Comparison of ENCODE assay signal across 8 mouse cellular contexts in the genomic region with DNA sequence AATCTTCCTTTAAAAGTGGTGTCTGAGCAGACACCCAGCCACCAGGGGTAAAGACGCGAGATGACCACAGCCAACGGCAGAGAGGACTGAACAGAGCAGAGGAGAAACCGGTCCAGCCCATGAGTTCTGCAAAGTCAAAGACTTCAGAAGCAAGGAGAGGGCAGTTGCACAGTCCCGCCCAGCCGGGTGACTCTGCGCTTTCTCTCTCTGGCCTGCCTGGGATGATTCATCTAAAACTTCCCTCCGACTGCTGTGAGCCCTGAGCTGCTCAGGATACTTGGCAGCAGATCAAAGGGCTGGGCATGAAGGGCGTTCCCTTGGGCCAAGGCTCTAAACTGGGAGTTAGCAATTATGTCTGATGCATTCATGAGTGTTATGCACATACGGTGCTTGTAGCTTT. TPM values are rescaled to one million over a fixed set of nuclear protein-coding genes. Genes with fewer than 3 reads are reported as not detected.
A peak's percentile ranks its signal among the peaks of the same experiment; 100 is the strongest.
DNase-seq lines count a peak whose midpoint lies in the region; ATAC-seq lines count a peak whose summit lies in the region.

No protein-coding gene starts in this region.

- no peaks in the 10 kb centered on the region for H3K9me3 ChIP-seq in limb, embryonic 11.5 days (ENCODE audit: control insufficient read depth, low read length)
- H3K9me3 ChIP-seq in midbrain, embryonic 11.5 days (ENCODE audit: control insufficient read depth, low read length) = no peaks in the 10 kb centered on the region

- H3K4me2 ChIP-seq in limb, embryonic 11.5 days (ENCODE audit: low read depth, severe bottlenecking) = no peak overlapping the region
- no peak overlapping the region for H3K4me2 ChIP-seq in midbrain, embryonic 11.5 days

- H3K9ac ChIP-seq in limb, embryonic 11.5 days (ENCODE audit: low read length) = no peak overlapping the region; the same call in 1 of the 2 replicates
- no peak overlapping the region for H3K9ac ChIP-seq in midbrain, embryonic 11.5 days (ENCODE audit: low read length)

- peak; percentile 94 for ATAC-seq in erythroid progenitor cell, adult 5-6 weeks (replicated peaks; ENCODE audit: low FRiP score, poor library complexity, severe bottlenecking)
- peak; percentile 33; the same call in 1 of the 2 replicates for ATAC-seq in limb, embryonic 11.5 days (ENCODE audit: insufficient number of reproducible peaks, low FRiP score, low TSS enrichment, low read depth)
- peak; percentile 54 for ATAC-seq in midbrain, embryonic 11.5 days (ENCODE audit: low FRiP score)

- peak; percentile 54 for DNase-seq in left cerebral cortex, postnatal 4 days
- no peak for DNase-seq in left cerebral cortex, adult 9 months (ENCODE audit: low spot score in 2 of 2)
- DNase-seq in heart, postnatal 25 days (ENCODE audit: low spot score) = peak; percentile 70
- peak; percentile 71 for DNase-seq in limb, embryonic 11.5 days (ENCODE audit: low spot score)
- no peak for DNase-seq in midbrain, embryonic 11.5 days (ENCODE audit: low spot score, missing footprints)
- DNase-seq in testis, postnatal 10 days (ENCODE audit: low spot score) = peak; percentile 78
- no peak for DNase-seq in thymus, adult 18-20 months

- no peaks in the 10 kb centered on the region for H3K36me3 ChIP-seq in limb, embryonic 11.5 days (ENCODE audit: control insufficient read depth, insufficient read depth, low read length)
- H3K36me3 ChIP-seq in midbrain, embryonic 11.5 days (ENCODE audit: control insufficient read depth, insufficient read depth, low read length) = no peaks in the 10 kb centered on the region

- H3K27ac ChIP-seq in limb, embryonic 11.5 days (replicated peaks; ENCODE audit: low read depth, low read length) = no peak overlapping the region
- no peak overlapping the region for H3K27ac ChIP-seq in midbrain, embryonic 11.5 days (ENCODE audit: low read depth, low read length)

- peaks cover 7% of the 10 kb centered on the region for H3K4me1 ChIP-seq in limb, embryonic 11.5 days (ENCODE audit: control insufficient read depth, insufficient read depth, low read length)
- H3K4me1 ChIP-seq in midbrain, embryonic 11.5 days (ENCODE audit: control insufficient read depth, insufficient read depth, low read length) = no peaks in the 10 kb centered on the region

- H3K27me3 ChIP-seq in limb, embryonic 11.5 days (ENCODE audit: control insufficient read depth, insufficient read depth, low read length) = no peaks in the 10 kb centered on the region
- H3K27me3 ChIP-seq in midbrain, embryonic 11.5 days (ENCODE audit: control insufficient read depth, insufficient read depth, low read length) = no peaks in the 10 kb centered on the region

- 20% methylated on average over 10 of the region's 10 CpGs for WGBS in limb, embryonic 11.5 days
- WGBS in midbrain, embryonic 11.5 days = 64% methylated on average over 10 of the region's 10 CpGs

- no peak overlapping the region for H3K4me3 ChIP-seq in limb, embryonic 11.5 days (ENCODE audit: low read depth, low read length)
- H3K4me3 ChIP-seq in midbrain, embryonic 11.5 days (ENCODE audit: low read depth, low read length) = no peak overlapping the region

- intact Hi-C loops in left cerebral cortex, postnatal 4 days (cut with DNase I) = loop anchor here (5.0 to 10.0 kb wide), 2 partner anchors 50 to 98 kb away; partner anchors contain the start of genes Dnajb4, Fubp1 and Gipc2
- intact Hi-C loops in heart, postnatal 25 days (cut with DNase I) = loop anchor here (5.0 kb wide), 2 partner anchors 33 to 78 kb away; no protein-coding TSS in a partner anchor

RNA-seq across cellular contexts. Expression of gene Gipc2, which starts 51.2 kb away (rescaled TPM):
- 1 to 10 TPM; 4.0 to 7.3 TPM for total RNA-seq in left cerebral cortex, postnatal 4 days (2021)
- total RNA-seq in erythroid progenitor cell, adult 5-6 weeks (2015; ENCODE audit: low replicate concordance) = not detected in 2 replicates
- total RNA-seq in erythroid progenitor cell, adult 5-6 weeks (2017; ENCODE audit: low replicate concordance) = not detected in 2 replicates
- total RNA-seq in heart, postnatal 25 days (2021) = 1 to 10 TPM; 3.6 to 4.0 TPM
- 3.0 and 3.3 TPM in 2 replicates for polyA plus RNA-seq in limb, embryonic 11.5 days (2014; fragmentation: Nextera tagmentation; extraction: Ambion mirVana)
- 1.5 and 2.1 TPM in 2 replicates for polyA plus RNA-seq in midbrain, embryonic 11.5 days (2014; fragmentation: Nextera tagmentation; extraction: Ambion mirVana)

Comparison
In these comparisons a context has a peak if more than half of its experiments do, and no peak if none do; other contexts are left out.
1. DNase-seq: peak in left cerebral cortex, postnatal 4 days (single experiment), heart, postnatal 25 days (single experiment), limb, embryonic 11.5 days (single experiment) and testis, postnatal 10 days (single experiment); none in left cerebral cortex, adult 9 months (0 of 2), midbrain, embryonic 11.5 days (single experiment) and thymus, adult 18-20 months (0 of 2).
2. ATAC-seq: peak in every context shown above with its lines; median percentile 94 in erythroid progenitor cell, adult 5-6 weeks; 54 in midbrain, embryonic 11.5 days; 33 in limb, embryonic 11.5 days.
3. RNA of gene Gipc2, which starts 51.2 kb away (total RNA-seq): 4.0 to 7.3 TPM in left cerebral cortex, postnatal 4 days and 3.6 to 4.0 TPM in heart, postnatal 25 days; not detected in erythroid progenitor cell, adult 5-6 weeks; every median in the first group is over 4 times any median in the second.